Comparison of ENCODE assay signal across 8 mouse cellular contexts in genomic region chr9:48480411-48481213, GRCm38 (mm10). TPM values are rescaled to one million over a fixed set of nuclear protein-coding genes. Genes with fewer than 3 reads are reported as not detected.
A peak's percentile ranks its signal among the peaks of the same experiment; 100 is the strongest.
DNase-seq lines count a peak whose midpoint lies in the region; ATAC-seq and TF ChIP-seq lines count a peak whose summit lies in the region.

TSS of gene Rexo2 (minus strand) at chr9:48480623.

- no peaks in the 10 kb centered on the region for H3K9me3 ChIP-seq in MEL (replicated peaks; ENCODE audit: insufficient read depth, low read length)
- H3K9me3 ChIP-seq in forebrain, postnatal 0 days (ENCODE audit: low read length), result no peaks in the 10 kb centered on the region
- H3K9me3 ChIP-seq in lung, embryonic 15.5 days, result no peaks in the 10 kb centered on the region

- 0 out of 6 replicates have a peak, but pooled peaks of 1 of the 3 experiments have one; percentile 2 for TF ChIP-seq CTCF in MEL (IDR thresholded peaks at IDR 0.05 in 2 of 3, conservative IDR thresholded peaks at IDR 0.05 in 1 of 3; ENCODE audit: control insufficient read depth in 1 of 3, insufficient read depth in 1 of 3, low read depth in 2 of 3, low read length in 3 of 3, poor library complexity in 1 of 3, severe bottlenecking in 1 of 3)
- TF ChIP-seq CTCF in cerebellum, adult 2 months (IDR thresholded peaks at IDR 0.05; ENCODE audit: borderline replicate concordance, insufficient read depth, low read depth, low read length), result no peak
- TF ChIP-seq CTCF in forebrain, postnatal 0 days (IDR thresholded peaks at IDR 0.05; ENCODE audit: low read depth), result no peak

- peaks cover 22% of the 10 kb centered on the region for H3K79me2 ChIP-seq in MEL (ENCODE audit: control insufficient read depth, insufficient read depth, low read length, poor library complexity)

- H3K27me3 ChIP-seq in MEL (ENCODE audit: control insufficient read depth in 1 of 2, insufficient read depth in 2 of 2, low read length in 2 of 2), result no peaks in the 10 kb centered on the region
- H3K27me3 ChIP-seq in cerebellum, adult 2 months (ENCODE audit: control insufficient read depth, insufficient read depth, low read length), result no peaks in the 10 kb centered on the region
- H3K27me3 ChIP-seq in forebrain, postnatal 0 days (ENCODE audit: insufficient read depth, low read length), result no peaks in the 10 kb centered on the region
- no peaks in the 10 kb centered on the region for H3K27me3 ChIP-seq in lung, embryonic 15.5 days

- TF ChIP-seq POLR2A in MEL (IDR thresholded peaks at IDR 0.05; ENCODE audit: control insufficient read depth in 1 of 2, insufficient read depth in 1 of 2, low read depth in 1 of 2, low read length in 2 of 2, poor library complexity in 1 of 2), result peak; percentile 61 to 95
- TF ChIP-seq POLR2A in cerebellum, adult 2 months (IDR thresholded peaks at IDR 0.05; ENCODE audit: borderline replicate concordance, insufficient read depth, low read length), result peak; percentile 63; the same call in 1 of the 2 replicates

- peaks cover 9 to 16% of the 10 kb centered on the region in 2 experiments for H3K4me1 ChIP-seq in MEL (ENCODE audit: control insufficient read depth in 1 of 2, insufficient read depth in 2 of 2, low read length in 2 of 2)
- H3K4me1 ChIP-seq in cerebellum, adult 2 months (ENCODE audit: control insufficient read depth, insufficient read depth, low read length), result no peaks in the 10 kb centered on the region; the same call in 1 of the 2 replicates
- no peaks in the 10 kb centered on the region; the same call in 1 of the 2 replicates for H3K4me1 ChIP-seq in forebrain, postnatal 0 days (ENCODE audit: insufficient read depth)
- H3K4me1 ChIP-seq in lung, embryonic 15.5 days, result peaks cover 12% of the 10 kb centered on the region

- DNase-seq in MEL (ENCODE audit: low read depth, low spot score), result peak; percentile 97
- DNase-seq in cerebellum, adult 2 months, result peak; percentile 96
- peak; percentile 95 for DNase-seq in forebrain, postnatal 0 days
- peak; percentile 95 for DNase-seq in heart, postnatal 4 days
- peak; percentile 92 to 95 for DNase-seq in layer of hippocampus, adult 8-10 months (ENCODE audit: low spot score in 2 of 2)
- DNase-seq in ovary, adult 18-20 months (ENCODE audit: low spot score), result peak; percentile 93
- peak; percentile 95 for DNase-seq in thymus, postnatal 0 days (ENCODE audit: low spot score)

- H3K36me3 ChIP-seq in MEL (ENCODE audit: control insufficient read depth in 1 of 2, insufficient read depth in 2 of 2, low read length in 2 of 2), result peaks cover 2 to 31% of the 10 kb centered on the region in 2 experiments; a peak in 3 of 4 replicates
- H3K36me3 ChIP-seq in forebrain, postnatal 0 days (ENCODE audit: insufficient read depth), result peaks cover 3% of the 10 kb centered on the region; the same call in 1 of the 2 replicates
- H3K36me3 ChIP-seq in lung, embryonic 15.5 days, result peaks cover 7% of the 10 kb centered on the region; the same call in 1 of the 2 replicates

- peak within 1 kb of the TSS; percentile 83 for H3K27ac ChIP-seq in MEL (ENCODE audit: control insufficient read depth, low read depth, low read length)
- H3K27ac ChIP-seq in cerebellum, adult 2 months (ENCODE audit: insufficient read depth, low read length), result peak within 1 kb of the TSS; percentile 10; the same call in 1 of the 2 replicates
- no peak within 1 kb of the TSS for H3K27ac ChIP-seq in forebrain, postnatal 0 days (ENCODE audit: low read depth, low read length)
- H3K27ac ChIP-seq in lung, embryonic 15.5 days, result no peak within 1 kb of the TSS

- peak; percentile 100 for ATAC-seq in forebrain, postnatal 0 days
- ATAC-seq in lung, embryonic 15.5 days (ENCODE audit: borderline replicate concordance, extremely low read depth, low FRiP score, low TSS enrichment), result peak; percentile 98

- peak within 1 kb of the TSS; percentile 86 to 90 for H3K4me3 ChIP-seq in MEL (ENCODE audit: control insufficient read depth in 1 of 2, insufficient read depth in 1 of 2, low read depth in 2 of 2, low read length in 2 of 2)
- H3K4me3 ChIP-seq in cerebellum, adult 2 months (replicated peaks; ENCODE audit: insufficient read depth, low read depth, low read length), result peak within 1 kb of the TSS; percentile 65
- peak within 1 kb of the TSS; percentile 70 for H3K4me3 ChIP-seq in forebrain, postnatal 0 days (ENCODE audit: low read depth, low read length)
- H3K4me3 ChIP-seq in lung, embryonic 15.5 days, result peak within 1 kb of the TSS; percentile 77

- H3K4me2 ChIP-seq in forebrain, postnatal 0 days (ENCODE audit: low read depth), result peak within 1 kb of the TSS; percentile 96
- peak within 1 kb of the TSS; percentile 94 for H3K4me2 ChIP-seq in lung, embryonic 15.5 days

- 1% methylated on average over 49 of the region's 49 CpGs for WGBS in cerebellum, adult 2 months
- 3% methylated on average over 47 of the region's 49 CpGs for WGBS in forebrain, postnatal 0 days
- WGBS in lung, embryonic 15.5 days, result 1% methylated on average over 49 of the region's 49 CpGs

- H3K9ac ChIP-seq in MEL (ENCODE audit: control insufficient read depth, low read depth, low read length, poor library complexity, severe bottlenecking), result peak within 1 kb of the TSS; percentile 93
- peak within 1 kb of the TSS; percentile 62 for H3K9ac ChIP-seq in forebrain, postnatal 0 days
- peak within 1 kb of the TSS; percentile 79 for H3K9ac ChIP-seq in lung, embryonic 15.5 days

- no peak for TF ChIP-seq RAD21 in MEL (IDR thresholded peaks at IDR 0.05; ENCODE audit: low read depth, low read length)

- TF ChIP-seq EP300 in MEL (IDR thresholded peaks at IDR 0.05; ENCODE audit: low read depth in 1 of 2, low read length in 2 of 2), result 0 out of 4 replicates have a peak, but pooled peaks of 1 of the 2 experiments have one; percentile 4

TF ChIP-seq in MEL, 35 proteins besides CTCF, POLR2A, EP300 and RAD21 (continues in another document):
- TF ChIP-seq NELFE (IDR thresholded peaks at IDR 0.05; ENCODE audit: low read depth, low read length) (peak; percentile 52), ZMIZ1 (IDR thresholded peaks at IDR 0.05; ENCODE audit: low read depth, low read length) (peak; percentile 59; the same call in 1 of the 2 replicates), ZKSCAN1 (IDR thresholded peaks at IDR 0.05; ENCODE audit: low read depth, low read length) (no peak), GABPA (IDR thresholded peaks at IDR 0.05; ENCODE audit: low read depth, low read length) (no peak), ETS1 (IDR thresholded peaks at IDR 0.05; ENCODE audit: low read depth, low read length) (peak; percentile 27; the same call in 1 of the 2 replicates), BHLHE40 (IDR thresholded peaks at IDR 0.05; ENCODE audit: borderline replicate concordance, low read depth, low read length) (peak; percentile 71), UBTF (IDR thresholded peaks at IDR 0.05; ENCODE audit: borderline replicate concordance, insufficient read depth, low read depth, low read length) (no peak), RCOR1 (IDR thresholded peaks at IDR 0.05; ENCODE audit: low read depth, low read length) (0 out of 2 replicates have a peak, but pooled peaks have one; percentile 3), POLR2AphosphoS2 (IDR thresholded peaks at IDR 0.05; ENCODE audit: low read length) (peak; percentile 59; the same call in 1 of the 2 replicates), MYB (IDR thresholded peaks at IDR 0.05; ENCODE audit: low read depth, low read length) (no peak), MAFK (IDR thresholded peaks at IDR 0.05; ENCODE audit: borderline replicate concordance, low read depth, low read length) (no peak), CHD2 (IDR thresholded peaks at IDR 0.05; ENCODE audit: low read length) (peak; percentile 39; the same call in 1 of the 2 replicates), E2F4 (IDR thresholded peaks at IDR 0.05; ENCODE audit: borderline replicate concordance, low read depth, low read length) (no peak; the same call in 1 of the 2 replicates), MAX (IDR thresholded peaks at IDR 0.05; ENCODE audit: low read length) (peak; percentile 95), USF1 (IDR thresholded peaks at IDR 0.05; ENCODE audit: low read depth, low read length) (peak; percentile 70; the same call in 1 of the 2 replicates), HCFC1 (IDR thresholded peaks at IDR 0.05; ENCODE audit: low read depth, low read length) (peak; percentile 98), POLR2AphosphoS5 (IDR thresholded peaks at IDR 0.05; ENCODE audit: borderline replicate concordance, low read depth, low read length) (no peak), TBP (IDR thresholded peaks at IDR 0.05; ENCODE audit: low read depth, low read length) (peak; percentile 67; the same call in 1 of the 2 replicates), SIN3A (IDR thresholded peaks at IDR 0.05; ENCODE audit: low read length) (peak; percentile 92), ZC3H11A (IDR thresholded peaks at IDR 0.05; ENCODE audit: low read depth, low read length) (no peak), SMC3 (IDR thresholded peaks at IDR 0.05; ENCODE audit: low read depth, low read length) (no peak), MAZ (IDR thresholded peaks at IDR 0.05; ENCODE audit: low read depth, low read length) (0 out of 2 replicates have a peak, but pooled peaks have one; percentile 9), GATA1 (IDR thresholded peaks at IDR 0.05; ENCODE audit: low read depth, low read length) (0 out of 2 replicates have a peak, but pooled peaks have one; percentile 29), ZNF384 (IDR thresholded peaks at IDR 0.05; ENCODE audit: low read depth, low read length) (peak; percentile 94), JUND (IDR thresholded peaks at IDR 0.05; ENCODE audit: low read depth, low read length) (no peak), TAL1 (IDR thresholded peaks at IDR 0.05; ENCODE audit: low read length) (peak; percentile 37; the same call in 1 of the 2 replicates), MEF2A (IDR thresholded peaks at IDR 0.05; ENCODE audit: extremely low read depth, insufficient replicate concordance, low read depth, low read length, poor library complexity, severe bottlenecking) (no peak), CHD1 (IDR thresholded peaks at IDR 0.05; ENCODE audit: low read depth, low read length) (no peak)

RNA-seq across cellular contexts. Expression of gene Rexo2, which starts in this region (rescaled TPM):
- total RNA-seq in MEL (2012; rRNA removed), result 183 and 190 TPM in 2 replicates
- polyA plus RNA-seq in MEL (2012; ENCODE audit: insufficient read depth in 1 of 2, insufficient read length in 2 of 2, low read depth in 1 of 2, low replicate concordance in 2 of 2, missing spikeins in 1 of 2), result 100 to 1,000 TPM in 1 of 2 experiments, not detected in 1; 338 TPM
- 147 and 153 TPM in 2 replicates for polyA plus RNA-seq in cerebellum, adult 2 months (2012; rRNA removed)
- 61.2 and 83.9 TPM in 2 replicates for total RNA-seq in forebrain, postnatal 0 days (2014; rRNA removed)
- polyA plus RNA-seq in forebrain, postnatal 0 days (2015; fragmentation: Nextera tagmentation; extraction: Ambion mirVana), result 108 and 109 TPM in 2 replicates
- 10 to 100 TPM; 60.3 to 62.1 TPM for total RNA-seq in heart, postnatal 4 days (2021)
- 100 to 1,000 TPM in 3 of 4 experiments, 10 to 100 TPM in 1; 88.7 to 109 (median 102) TPM for total RNA-seq in layer of hippocampus, adult 8-10 months (2022)
- 112 and 119 TPM in 2 replicates for polyA plus RNA-seq in lung, embryonic 15.5 days (2015; fragmentation: Nextera tagmentation; extraction: Ambion mirVana)
- 130 and 153 TPM in 2 replicates for polyA plus RNA-seq in thymus, postnatal 0 days (2015; fragmentation: Nextera tagmentation; extraction: Ambion mirVana)

Comparison
In these comparisons a context has a peak if more than half of its experiments do, and no peak if none do; other contexts are left out.
1. H3K27ac ChIP-seq: peak in MEL (single experiment) and cerebellum, adult 2 months (single experiment); none in forebrain, postnatal 0 days (single experiment) and lung, embryonic 15.5 days (single experiment).
2. Peak in every context shown above with its lines, with median percentiles within 50 percentile points of each other: DNase-seq, H3K4me3 ChIP-seq and H3K9ac ChIP-seq.